Mouse (Mus musculus) lung, postnatal 0 days (tissue): Measurements from ENCODE around the gene Ago3. TPM values are rescaled to one million over a fixed set of nuclear protein-coding genes. Genes with fewer than 3 reads are reported as not detected.

Source experiments
- ATAC-seq: fragments of 200-750 bp; cut with Nextera tagmentation; 2 replicates; pipeline ENCODE4 v1.8.0; 2017; ENCODE audit warnings: moderate library complexity
- DNase-seq: peaks from one replicate; pipeline ENCODE4 v3.0.0-alpha.2; 2016; ENCODE audit warnings: low spot score
- H3K27ac ChIP-seq: fragments of 300-500 bp; sonication (generic); 2 replicates; pipeline ENCODE4 v1.5.1; 2014; ENCODE audit warnings: antibody characterized with exemption, mild to moderate bottlenecking, low read length, mixed read lengths
- H3K27me3 ChIP-seq: fragments of 300-500 bp; sonication (generic); replicated peaks from 2 replicates; pipeline ENCODE4 v1.6.1; 2014; ENCODE audit warnings: low read length, mixed read lengths; ENCODE audit not compliant: insufficient read depth
- H3K36me3 ChIP-seq: fragments of 300-500 bp; sonication (generic); 2 replicates; pipeline ENCODE4 v1.6.1; 2014; ENCODE audit warnings: low read length, mixed read lengths; ENCODE audit not compliant: insufficient read depth
- H3K4me1 ChIP-seq: fragments of 300-500 bp; sonication (generic); 2 replicates; pipeline ENCODE4 v1.6.1; 2014; ENCODE audit warnings: antibody characterized with exemption, low read depth, low read length, mixed read lengths; ENCODE audit not compliant: insufficient read depth
- H3K4me2 ChIP-seq: fragments of 300-500 bp; sonication (generic); replicated peaks from 2 replicates; pipeline ENCODE4 v1.6.1; 2014; ENCODE audit warnings: low read depth, mild to moderate bottlenecking, low read length, moderate library complexity, mixed read lengths
- H3K4me3 ChIP-seq: fragments of 300-500 bp; sonication (generic); 2 replicates; pipeline ENCODE4 v1.5.1; 2014; ENCODE audit warnings: low read depth, low read length
- H3K9ac ChIP-seq: fragments of 300-500 bp; sonication (generic); replicated peaks from 2 replicates; pipeline ENCODE4 v1.6.1; 2014; ENCODE audit warnings: low read depth, mild to moderate bottlenecking
- H3K9me3 ChIP-seq: fragments of 300-500 bp; sonication (generic); 2 replicates; pipeline ENCODE4 v1.6.1; 2016; ENCODE audit warnings: low read length, mixed read lengths
- CTCF ChIP-seq: IDR thresholded peaks from 2 replicates; pipeline ENCODE4 v1.5.1; 2016; ENCODE audit warnings: antibody characterized with exemption, mild to moderate bottlenecking
- EP300 ChIP-seq: IDR thresholded peaks from 2 replicates; pipeline ENCODE4 v1.6.1; 2016; ENCODE audit warnings: antibody characterized with exemption, mild to moderate bottlenecking, control low read depth
- whole genome bisulfite sequencing: fragments of 180-500 bp; shearing (Covaris S2); extraction: QIAGEN DNeasy Blood & Tissue Kit; methylation state at CpG from one replicate; pipeline ENCODE4 v1.1.7; 2014; 5-methylcytosine and 5-hydroxymethylcytosine counted together
- polyA plus RNA-seq: library from polyadenylated mRNA; unstranded; fragments of >200 nt; fragmentation: Nextera tagmentation; extraction: Ambion mirVana; gene quantifications from 2 replicates; pipeline ENCODE4 v1.2.1, GENCODE M21; 2015

The Ago3 gene
- polyA plus RNA-seq, 1 experiment from 2014 or later = 8.6 TPM

- H3K9ac ChIP-seq = no peak overlapping the region
- H3K27ac ChIP-seq = no peak overlapping the region
- 97% methylated on average over 1 of the region's 1 CpGs for WGBS
- ATAC-seq (no peak), DNase-seq (no peak)
- H3K4me3 ChIP-seq = no peak overlapping the region
- H3K9me3 ChIP-seq = no peaks in the 10 kb centered on the region
- no peaks in the 10 kb centered on the region for H3K4me1 ChIP-seq
- peaks cover 24% of the 10 kb centered on the region; the same call in 1 of the 2 replicates for H3K36me3 ChIP-seq
- TF ChIP-seq EP300 = no peak
- TF ChIP-seq CTCF = no peak
- no peak overlapping the region for H3K4me2 ChIP-seq
- no peaks in the 10 kb centered on the region for H3K27me3 ChIP-seq
These were observed 20.9 kb upstream of the Ago3 start for GRCm38 (mm10) chr4:126450268-126450667.

- no peak for DNase-seq
- Histone ChIP-seq H3K27me3 (no peaks in the 10 kb centered on the region), H3K9ac (no peak overlapping the region), H3K9me3 (no peaks in the 10 kb centered on the region), H3K4me2 (no peak overlapping the region), H3K36me3 (peaks cover 27% of the 10 kb centered on the region; the same call in 1 of the 2 replicates), H3K4me1 (no peaks in the 10 kb centered on the region), H3K27ac (no peak overlapping the region), H3K4me3 (no peak overlapping the region)
- no peak for ATAC-seq
- no peak for TF ChIP-seq CTCF
- no peak for TF ChIP-seq EP300
- WGBS = 82% methylated on average over 7 of the region's 7 CpGs
These were observed 17.8 kb upstream of the Ago3 start for GRCm38 (mm10) chr4:126447126-126447525.

GRCm38 (mm10) chr4:126444528-126444927, 15.2 kb upstream of the Ago3 start:
- DNase-seq = no peak
- Histone ChIP-seq H3K4me3 (no peak overlapping the region), H3K27me3 (no peaks in the 10 kb centered on the region), H3K4me2 (no peak overlapping the region), H3K36me3 (peaks cover 36% of the 10 kb centered on the region), H3K9me3 (no peaks in the 10 kb centered on the region), H3K27ac (no peak overlapping the region), H3K4me1 (no peaks in the 10 kb centered on the region), H3K9ac (no peak overlapping the region)
- TF ChIP-seq EP300 (no peak), CTCF (no peak)
- no peak for ATAC-seq
- 80% methylated on average over 3 of the region's 3 CpGs for WGBS

- WGBS = 73% methylated on average over 5 of the region's 5 CpGs
- ATAC-seq (no peak), DNase-seq (no peak)
- TF ChIP-seq CTCF (no peak), EP300 (no peak)
- Histone ChIP-seq H3K27ac (no peak overlapping the region), H3K36me3 (peaks cover 34% of the 10 kb centered on the region), H3K4me3 (no peak overlapping the region), H3K4me1 (no peaks in the 10 kb centered on the region), H3K4me2 (no peak overlapping the region), H3K9ac (no peak overlapping the region), H3K9me3 (no peaks in the 10 kb centered on the region), H3K27me3 (no peaks in the 10 kb centered on the region)
These were observed 8.9 kb upstream of the Ago3 start for GRCm38 (mm10) chr4:126438261-126438660.

- Histone ChIP-seq H3K9ac (no peak overlapping the region), H3K9me3 (no peaks in the 10 kb centered on the region), H3K4me3 (no peak overlapping the region), H3K27me3 (no peaks in the 10 kb centered on the region), H3K4me1 (no peaks in the 10 kb centered on the region), H3K4me2 (no peak overlapping the region), H3K27ac (no peak overlapping the region), H3K36me3 (peaks cover 15% of the 10 kb centered on the region)
- no peak for TF ChIP-seq EP300
- no peak for TF ChIP-seq CTCF
- no peak for ATAC-seq
- DNase-seq = no peak
- 23% methylated on average over 2 of the region's 2 CpGs for WGBS
These were observed 6.9 kb upstream of the Ago3 start for GRCm38 (mm10) chr4:126436268-126436667.

- Histone ChIP-seq H3K36me3 (no peaks in the 10 kb centered on the region), H3K9ac (no peak overlapping the region), H3K27me3 (no peaks in the 10 kb centered on the region), H3K4me2 (no peak overlapping the region), H3K27ac (no peak overlapping the region), H3K9me3 (no peaks in the 10 kb centered on the region), H3K4me1 (no peaks in the 10 kb centered on the region), H3K4me3 (no peak overlapping the region)
- DNase-seq = no peak
- no peak for ATAC-seq
- TF ChIP-seq EP300 (no peak), CTCF (no peak)
- WGBS = 91% methylated on average over 2 of the region's 2 CpGs
These were observed 4.7 kb upstream of the Ago3 start for GRCm38 (mm10) chr4:126434094-126434493.

- Histone ChIP-seq H3K4me3 (no peak overlapping the region), H3K9ac (no peak overlapping the region), H3K27ac (no peak overlapping the region), H3K27me3 (no peaks in the 10 kb centered on the region), H3K4me1 (no peaks in the 10 kb centered on the region), H3K36me3 (no peaks in the 10 kb centered on the region), H3K4me2 (no peak overlapping the region), H3K9me3 (no peaks in the 10 kb centered on the region)
- WGBS = 83% methylated on average over 4 of the region's 4 CpGs
- DNase-seq = no peak
- TF ChIP-seq CTCF (no peak), EP300 (no peak)
- ATAC-seq = no peak
These were observed 3.8 kb upstream of the Ago3 start for GRCm38 (mm10) chr4:126433175-126433574.
